Mouse (Mus musculus): Measurements from ENCODE around the gene Samd3. TPM values are rescaled to one million over a fixed set of nuclear protein-coding genes. Genes with fewer than 3 reads are reported as not detected.
A peak's percentile ranks its signal among the peaks of the same experiment; 100 is the strongest.

Samd3 gene
- polyA plus RNA-seq (2012; rRNA removed) (0.04 and 0.14 TPM in 2 replicates), polyA plus RNA-seq (2014; fragmentation: Nextera tagmentation; extraction: Ambion mirVana) (0.25 TPM in 1 of 2 replicates, not detected in the other)

GRCm38 (mm10) chr10:26229488-26229887, at the start of gene Samd3:
Samd3 (plus strand) TSS chr10:26229707.
- Histone ChIP-seq H3K4me2 (replicated peaks; ENCODE audit: low read depth, low read length, severe bottlenecking) (no peak within 1 kb of the TSS), H3K4me1 (ENCODE audit: control insufficient read depth, insufficient read depth, low read length) (no peaks in the 10 kb centered on the region), H3K4me3 (replicated peaks; ENCODE audit: low read length) (no peak within 1 kb of the TSS), H3K27me3 (ENCODE audit: control insufficient read depth, insufficient read depth, low read length) (no peaks in the 10 kb centered on the region), H3K9ac (ENCODE audit: low read depth, low read length, severe bottlenecking) (no peak within 1 kb of the TSS), H3K27ac (replicated peaks; ENCODE audit: low read depth, low read length) (no peak within 1 kb of the TSS), H3K9me3 (ENCODE audit: control insufficient read depth, low read length) (no peaks in the 10 kb centered on the region), H3K36me3 (ENCODE audit: control insufficient read depth, insufficient read depth, low read length) (no peaks in the 10 kb centered on the region)
- 38% methylated on average over 4 of the region's 4 CpGs for WGBS
- no peak for TF ChIP-seq POLR2A (IDR thresholded peaks at IDR 0.05; ENCODE audit: borderline replicate concordance, extremely low read depth, insufficient read depth, insufficient read length)
- DNase-seq (ENCODE audit: low spot score) (no peak), ATAC-seq (ENCODE audit: low FRiP score, low read depth) (no peak)

- DNase-seq (ENCODE audit: low spot score) = no peak
- Histone ChIP-seq H3K36me3 (ENCODE audit: control insufficient read depth, insufficient read depth, low read length) (no peaks in the 10 kb centered on the region), H3K9me3 (ENCODE audit: control insufficient read depth, low read length) (no peaks in the 10 kb centered on the region), H3K27me3 (ENCODE audit: control insufficient read depth, insufficient read depth, low read length) (no peaks in the 10 kb centered on the region), H3K4me1 (ENCODE audit: control insufficient read depth, insufficient read depth, low read length) (0 out of 2 replicates have a peak, but pooled peaks cover 4% of the 10 kb centered on the region), H3K9ac (ENCODE audit: low read depth, low read length, severe bottlenecking) (no peak overlapping the region), H3K4me3 (replicated peaks; ENCODE audit: low read length) (no peak overlapping the region), H3K27ac (replicated peaks; ENCODE audit: low read depth, low read length) (no peak overlapping the region), H3K4me2 (replicated peaks; ENCODE audit: low read depth, low read length, severe bottlenecking) (no peak overlapping the region)
- 50% methylated on average over 5 of the region's 5 CpGs for WGBS
- no peak for TF ChIP-seq POLR2A (IDR thresholded peaks at IDR 0.05; ENCODE audit: borderline replicate concordance, extremely low read depth, insufficient read depth, insufficient read length)
- no peak for ATAC-seq (ENCODE audit: low FRiP score, low read depth)
Observed at GRCm38 (mm10) chr10:26185289-26185688, 44.2 kb upstream of the Samd3 start.

- TF ChIP-seq POLR2A (IDR thresholded peaks at IDR 0.05; ENCODE audit: borderline replicate concordance, extremely low read depth, insufficient read depth, insufficient read length) = no peak
- Histone ChIP-seq H3K4me1 (ENCODE audit: control insufficient read depth, insufficient read depth, low read length) (peaks cover 9% of the 10 kb centered on the region; the same call in 1 of the 2 replicates), H3K36me3 (ENCODE audit: control insufficient read depth, insufficient read depth, low read length) (no peaks in the 10 kb centered on the region), H3K4me2 (replicated peaks; ENCODE audit: low read depth, low read length, severe bottlenecking) (0 out of 2 replicates have a peak overlapping the region, but pooled peaks have one; percentile 17), H3K4me3 (replicated peaks; ENCODE audit: low read length) (no peak overlapping the region), H3K9ac (ENCODE audit: low read depth, low read length, severe bottlenecking) (no peak overlapping the region), H3K27ac (replicated peaks; ENCODE audit: low read depth, low read length) (peak overlapping the region; percentile 71; the same call in 1 of the 2 replicates), H3K27me3 (ENCODE audit: control insufficient read depth, insufficient read depth, low read length) (no peaks in the 10 kb centered on the region), H3K9me3 (ENCODE audit: control insufficient read depth, low read length) (no peaks in the 10 kb centered on the region)
- peak; percentile 70 for DNase-seq (ENCODE audit: low spot score)
- ATAC-seq (ENCODE audit: low FRiP score, low read depth) = no peak; the same call in 1 of the 2 replicates
Observed at GRCm38 (mm10) chr10:26190811-26191210, 38.7 kb upstream of the Samd3 start.

- H3K27me3 ChIP-seq (ENCODE audit: control insufficient read depth, insufficient read depth, low read length) = no peaks in the 10 kb centered on the region
- H3K36me3 ChIP-seq (ENCODE audit: control insufficient read depth, insufficient read depth, low read length) = no peaks in the 10 kb centered on the region
- no peak for ATAC-seq (ENCODE audit: low FRiP score, low read depth)
- H3K4me1 ChIP-seq (ENCODE audit: control insufficient read depth, insufficient read depth, low read length) = peaks cover 6% of the 10 kb centered on the region; the same call in 1 of the 2 replicates
- no peak overlapping the region for H3K4me2 ChIP-seq (replicated peaks; ENCODE audit: low read depth, low read length, severe bottlenecking)
- H3K9ac ChIP-seq (ENCODE audit: low read depth, low read length, severe bottlenecking) = no peak overlapping the region
- TF ChIP-seq POLR2A (IDR thresholded peaks at IDR 0.05; ENCODE audit: borderline replicate concordance, extremely low read depth, insufficient read depth, insufficient read length) = no peak
- no peaks in the 10 kb centered on the region for H3K9me3 ChIP-seq (ENCODE audit: control insufficient read depth, low read length)
- DNase-seq (ENCODE audit: low spot score) = no peak
- no peak overlapping the region for H3K4me3 ChIP-seq (replicated peaks; ENCODE audit: low read length)
- H3K27ac ChIP-seq (replicated peaks; ENCODE audit: low read depth, low read length) = no peak overlapping the region
- WGBS = 88% methylated on average over 1 of the region's 1 CpGs
Observed at GRCm38 (mm10) chr10:26194892-26195291, 34.6 kb upstream of the Samd3 start.

GRCm38 (mm10) chr10:26202708-26203368, 26.7 kb upstream of the Samd3 start:
- Histone ChIP-seq H3K36me3 (ENCODE audit: control insufficient read depth, insufficient read depth, low read length) (no peaks in the 10 kb centered on the region), H3K27ac (replicated peaks; ENCODE audit: low read depth, low read length) (no peak overlapping the region), H3K9me3 (ENCODE audit: control insufficient read depth, low read length) (no peaks in the 10 kb centered on the region), H3K4me2 (replicated peaks; ENCODE audit: low read depth, low read length, severe bottlenecking) (no peak overlapping the region), H3K27me3 (ENCODE audit: control insufficient read depth, insufficient read depth, low read length) (no peaks in the 10 kb centered on the region), H3K4me3 (replicated peaks; ENCODE audit: low read length) (no peak overlapping the region), H3K9ac (ENCODE audit: low read depth, low read length, severe bottlenecking) (no peak overlapping the region), H3K4me1 (ENCODE audit: control insufficient read depth, insufficient read depth, low read length) (no peaks in the 10 kb centered on the region)
- no peak for DNase-seq (ENCODE audit: low spot score)
- WGBS = 87% methylated on average over 9 of the region's 9 CpGs
- no peak for TF ChIP-seq POLR2A (IDR thresholded peaks at IDR 0.05; ENCODE audit: borderline replicate concordance, extremely low read depth, insufficient read depth, insufficient read length)
- no peak for ATAC-seq (ENCODE audit: low FRiP score, low read depth)
